Mouse (Mus musculus): ENCODE data around the gene Col15a1.

- TF ChIP-seq CTCF (IDR thresholded peaks at IDR 0.05; ENCODE audit: low read depth) (no peak), EP300 (IDR thresholded peaks at IDR 0.05; ENCODE audit: low read depth) (no peak)
These were observed 43.9 kb downstream of the Col15a1 start for GRCm38 (mm10) chr4:47251693-47252435.

Measured in liver, embryonic 14.5 days (tissue).